Mouse (Mus musculus) ES-Bruce4 (cell line): ENCODE results near the gene Zfp984. TPM values are rescaled to one million over a fixed set of nuclear protein-coding genes. Genes with fewer than 3 reads are reported as not detected.
"Not testable (repeated sequence)": the region's sequence is repeated elsewhere in the genome, so short reads cannot be mapped to it uniquely, and the experiment has no call there.

Experiments
- H3K27ac ChIP-seq: 2 replicates; pipeline ENCODE4 v1.5.1; 2012; ENCODE audit warnings: low read length, inconsistent platforms; ENCODE audit not compliant: insufficient read depth
- H3K27me3 ChIP-seq: 2 replicates; pipeline ENCODE4 v1.6.1; 2012; ENCODE audit warnings: mild to moderate bottlenecking, low read length, inconsistent platforms; ENCODE audit not compliant: control insufficient read depth, poor library complexity, insufficient read depth, severe bottlenecking
- H3K36me3 ChIP-seq: 2 replicates; pipeline ENCODE4 v1.6.1; 2012; ENCODE audit warnings: inconsistent platforms, mild to moderate bottlenecking, low read length, moderate library complexity; ENCODE audit not compliant: control insufficient read depth, poor library complexity, insufficient read depth, severe bottlenecking
- H3K4me1 ChIP-seq: one replicate; pipeline ENCODE4 v1.8.1; 2011; ENCODE audit warnings: low read length; ENCODE audit not compliant: control insufficient read depth, insufficient read depth
- H3K4me3 ChIP-seq: 2 replicates; pipeline ENCODE4 v1.5.1; 2011; ENCODE audit warnings: low read depth, mild to moderate bottlenecking, low read length
- H3K9ac ChIP-seq: 2 replicates; pipeline ENCODE4 v1.6.1; 2012; ENCODE audit warnings: low read depth, mild to moderate bottlenecking, inconsistent platforms; ENCODE audit not compliant: poor library complexity, severe bottlenecking
- H3K9me3 ChIP-seq: replicated peaks from 2 replicates; pipeline ENCODE4 v1.6.1; 2012; ENCODE audit warnings: mild to moderate bottlenecking, low read length, inconsistent platforms; ENCODE audit not compliant: control insufficient read depth, poor library complexity, insufficient read depth, severe bottlenecking
- CTCF ChIP-seq: IDR thresholded peaks from one replicate; pipeline ENCODE4 v1.8.1; 2011; ENCODE audit warnings: low read depth, low read length
- EP300 ChIP-seq: IDR thresholded peaks from 2 replicates; pipeline ENCODE4 v1.6.1; 2011; ENCODE audit warnings: low read depth, low read length; ENCODE audit not compliant: insufficient read depth
- POLR2A ChIP-seq: IDR thresholded peaks from one replicate; pipeline ENCODE4 v1.8.1; 2011; ENCODE audit warnings: low read length; ENCODE audit not compliant: insufficient read depth
- polyA plus RNA-seq: library from polyadenylated mRNA; stranded (reverse); fragments of >200 nt; gene quantifications from 2 replicates; pipeline ENCODE4 v1.2.4, GENCODE M21; 2011; ENCODE audit warnings: low read depth; ENCODE audit not compliant: missing spikeins, insufficient read depth, insufficient read length

Zfp984 gene
- polyA plus RNA-seq, 1 experiment, result 59.1 TPM

GRCm38 (mm10) chr4:147824389-147824788 is 14.8 kb upstream of the Zfp984 start:
- H3K9me3 ChIP-seq, result peaks cover 6% of the 10 kb centered on the region
- TF ChIP-seq POLR2A (no peak), CTCF (no peak), EP300 (no peak)
- no peaks in the 10 kb centered on the region for H3K27me3 ChIP-seq
- H3K9ac ChIP-seq, result no peak overlapping the region
- no peaks in the 10 kb centered on the region; the same call in 1 of the 2 replicates for H3K36me3 ChIP-seq
- no peak overlapping the region for H3K27ac ChIP-seq
- no peak overlapping the region for H3K4me3 ChIP-seq
- H3K4me1 ChIP-seq, result peaks cover 3% of the 10 kb centered on the region

- H3K9me3 ChIP-seq, H3K4me3 ChIP-seq, H3K27me3 ChIP-seq, H3K36me3 ChIP-seq, H3K27ac ChIP-seq, H3K9ac ChIP-seq, H3K4me1 ChIP-seq: not testable (repeated sequence)
Observed at GRCm38 (mm10) chr4:147821414-147821813, 11.8 kb upstream of the Zfp984 start.

- H3K9ac ChIP-seq, H3K9me3 ChIP-seq, H3K4me3 ChIP-seq, H3K4me1 ChIP-seq, H3K36me3 ChIP-seq, H3K27me3 ChIP-seq: not testable (repeated sequence)
- H3K27ac ChIP-seq, result peak overlapping the region; percentile 76; the same call in 1 of the 2 replicates
Observed at GRCm38 (mm10) chr4:147819659-147820058, 10.1 kb upstream of the Zfp984 start.

- Histone ChIP-seq H3K36me3 (no peaks in the 10 kb centered on the region), H3K9me3 (no peaks in the 10 kb centered on the region), H3K9ac (no peak overlapping the region), H3K4me3 (no peak overlapping the region), H3K27me3 (no peaks in the 10 kb centered on the region), H3K27ac (no peak overlapping the region), H3K4me1 (peaks cover 6% of the 10 kb centered on the region)
- TF ChIP-seq POLR2A (no peak), CTCF (no peak), EP300 (no peak)
Observed at GRCm38 (mm10) chr4:147814592-147815167, 5.1 kb upstream of the Zfp984 start.

GRCm38 (mm10) chr4:147813249-147813765 is 3.7 kb upstream of the Zfp984 start:
- TF ChIP-seq CTCF (no peak), EP300 (no peak), POLR2A (no peak)
- no peak overlapping the region for H3K27ac ChIP-seq

GRCm38 (mm10) chr4:147809966-147810304 is 347 bp upstream of the Zfp984 start:
- H3K4me1 ChIP-seq, result not testable (repeated sequence)
- peak overlapping the region; percentile 78; the same call in 1 of the 2 replicates for H3K4me3 ChIP-seq

More at GRCm38 (mm10) chr4:147813249-147813765, 3.7 kb upstream of the Zfp984 start:
- Histone ChIP-seq H3K4me1 (peaks cover 1% of the 10 kb centered on the region), H3K27me3 (no peaks in the 10 kb centered on the region), H3K36me3 (no peaks in the 10 kb centered on the region), H3K9me3 (no peaks in the 10 kb centered on the region), H3K9ac (no peak overlapping the region), H3K4me3 (no peak overlapping the region)

GRCm38 (mm10) chr4:147808483-147808882 is 1.1 kb downstream of the Zfp984 start:
- H3K27me3 ChIP-seq, H3K4me1 ChIP-seq: not testable (repeated sequence)

More at GRCm38 (mm10) chr4:147809966-147810304, 347 bp upstream of the Zfp984 start:
- not testable (repeated sequence) for H3K27me3 ChIP-seq, H3K27ac ChIP-seq, H3K36me3 ChIP-seq, H3K9me3 ChIP-seq, H3K9ac ChIP-seq

GRCm38 (mm10) chr4:147795308-147795707 is 14.3 kb downstream of the Zfp984 start:
- H3K36me3 ChIP-seq, result peaks cover 20% of the 10 kb centered on the region
- not testable (repeated sequence) for H3K27me3 ChIP-seq, H3K9ac ChIP-seq, H3K9me3 ChIP-seq, H3K4me1 ChIP-seq, H3K27ac ChIP-seq, H3K4me3 ChIP-seq

More at GRCm38 (mm10) chr4:147808483-147808882, 1.1 kb downstream of the Zfp984 start:
- Histone ChIP-seq H3K4me3 (peak overlapping the region; percentile 45; the same call in 1 of the 2 replicates), H3K27ac (peak overlapping the region; percentile 81), H3K36me3 (peaks cover 12% of the 10 kb centered on the region), H3K9ac (peak overlapping the region; percentile 79)
- not testable (repeated sequence) for H3K9me3 ChIP-seq

GRCm38 (mm10) chr4:147794026-147794665 is 15.4 kb downstream of the Zfp984 start:
- peaks cover 20% of the 10 kb centered on the region for H3K36me3 ChIP-seq
- H3K9me3 ChIP-seq, H3K4me3 ChIP-seq, H3K27ac ChIP-seq, H3K9ac ChIP-seq, H3K27me3 ChIP-seq, H3K4me1 ChIP-seq: not testable (repeated sequence)
